ENCODE assay signal across 13 mouse cellular contexts in genomic region chr4:115079821-115080349, GRCm38 (mm10). TPM values are rescaled to one million over a fixed set of nuclear protein-coding genes. Genes with fewer than 3 reads are reported as not detected.
DNase-seq lines count a peak whose midpoint lies in the region; ATAC-seq and TF ChIP-seq lines count a peak whose summit lies in the region.
"Had no signal": no experiment of that assay in that cellular context is flagged by ENCODE, and none has a peak within 500 bp of the region (broad histone marks: within the 10 kb centered on the region; RNA-seq: fewer than 3 reads in every experiment).

No protein-coding gene starts in this region.

- ATAC-seq in heart, embryonic 13.5 days (ENCODE audit: extremely low read depth, insufficient number of reproducible peaks, low FRiP score, low TSS enrichment), result no peak
- peak; percentile 20; the same call in 1 of the 2 replicates for ATAC-seq in stomach, embryonic 15.5 days (ENCODE audit: insufficient read depth, low FRiP score, low read depth)
- no peak for ATAC-seq in stomach, postnatal 0 days (ENCODE audit: low FRiP score, low TSS enrichment)
- ATAC-seq in midbrain, embryonic 12.5 days (ENCODE audit: low FRiP score, low read depth), result peak; percentile 24

- H3K27me3 ChIP-seq in heart, embryonic 13.5 days (replicated peaks), result peaks cover 58% of the 10 kb centered on the region
- H3K27me3 ChIP-seq in heart, adult 2 months (ENCODE audit: control insufficient read depth, insufficient read depth, low read length), result no peaks in the 10 kb centered on the region
- H3K27me3 ChIP-seq in stomach, embryonic 15.5 days (replicated peaks), result no peaks in the 10 kb centered on the region
- H3K27me3 ChIP-seq in stomach, postnatal 0 days (ENCODE audit: control insufficient read depth, insufficient read depth, low read length), result no peaks in the 10 kb centered on the region
- peaks cover 18% of the 10 kb centered on the region; the same call in 1 of the 2 replicates for H3K27me3 ChIP-seq in midbrain, embryonic 12.5 days
- H3K27me3 ChIP-seq: liver, embryonic 13.5 days had no signal

- WGBS in heart, embryonic 13.5 days, result 32% methylated on average over 5 of the region's 5 CpGs
- WGBS in heart, adult 2 months, result 45% methylated on average over 5 of the region's 5 CpGs
- 37% methylated on average over 5 of the region's 5 CpGs for WGBS in stomach, embryonic 15.5 days
- 35% methylated on average over 5 of the region's 5 CpGs for WGBS in stomach, postnatal 0 days
- WGBS in midbrain, embryonic 12.5 days, result 12% methylated on average over 5 of the region's 5 CpGs

- no peaks in the 10 kb centered on the region for H3K36me3 ChIP-seq in heart, embryonic 13.5 days
- no peaks in the 10 kb centered on the region for H3K36me3 ChIP-seq in heart, adult 2 months (ENCODE audit: control insufficient read depth, insufficient read depth, low read length)
- H3K36me3 ChIP-seq in stomach, embryonic 15.5 days, result no peaks in the 10 kb centered on the region
- no peaks in the 10 kb centered on the region for H3K36me3 ChIP-seq in stomach, postnatal 0 days (ENCODE audit: control insufficient read depth, insufficient read depth, low read length)
- no peaks in the 10 kb centered on the region for H3K36me3 ChIP-seq in midbrain, embryonic 12.5 days
- H3K36me3 ChIP-seq: liver, embryonic 13.5 days had no signal

- no peak for TF ChIP-seq EP300 in heart, adult 2 months (IDR thresholded peaks at IDR 0.05; ENCODE audit: insufficient read depth, low read depth, low read length)
- TF ChIP-seq EP300 in stomach, postnatal 0 days (optimal IDR thresholded peaks at IDR 0.05), result no peak

- DNase-seq in heart, adult 2 months, result no peak
- DNase-seq in stomach, postnatal 0 days (ENCODE audit: low spot score), result no peak
- no peak for DNase-seq in adipocyte (ENCODE audit: low spot score)
- DNase-seq in left cerebral cortex, adult 11 months (ENCODE audit: low spot score), result no peak
- DNase-seq in left cerebral cortex, postnatal 36 days (ENCODE audit: low spot score in 2 of 2), result no peak
- DNase-seq: adrenal gland, adult 2 months; liver, embryonic 13.5 days; thymus, postnatal 25 days had no signal

- H3K4me2 ChIP-seq in heart, embryonic 13.5 days, result no peak overlapping the region
- no peak overlapping the region for H3K4me2 ChIP-seq in stomach, embryonic 15.5 days
- no peak overlapping the region for H3K4me2 ChIP-seq in stomach, postnatal 0 days (replicated peaks; ENCODE audit: low read depth)
- H3K4me2 ChIP-seq in midbrain, embryonic 12.5 days (replicated peaks), result peak overlapping the region; percentile 29
- H3K4me2 ChIP-seq: liver, embryonic 13.5 days had no signal

- 0 out of 2 replicates have a peak overlapping the region, but pooled peaks have one; percentile 28 for H3K27ac ChIP-seq in heart, embryonic 13.5 days (replicated peaks)
- no peak overlapping the region for H3K27ac ChIP-seq in heart, adult 2 months
- H3K27ac ChIP-seq in stomach, embryonic 15.5 days, result no peak overlapping the region
- H3K27ac ChIP-seq in stomach, postnatal 0 days (replicated peaks), result no peak overlapping the region
- peak overlapping the region; percentile 81 for H3K27ac ChIP-seq in midbrain, embryonic 12.5 days (replicated peaks)
- H3K27ac ChIP-seq: liver, embryonic 13.5 days had no signal

- intact Hi-C loops in heart, adult 2 months (cut with DNase I), result no loop called here
- intact Hi-C loops in left cerebral cortex, postnatal 36 days (cut with DNase I), result loop anchor here (10.0 kb wide), 1 partner anchor 85 kb away; no protein-coding TSS in a partner anchor

- no peak for TF ChIP-seq CTCF in heart, adult 2 months (IDR thresholded peaks at IDR 0.05)
- TF ChIP-seq CTCF in stomach, postnatal 0 days (IDR thresholded peaks at IDR 0.05; ENCODE audit: low read depth), result no peak

- H3K9ac ChIP-seq in heart, embryonic 13.5 days, result no peak overlapping the region
- H3K9ac ChIP-seq in heart, adult 2 months (ENCODE audit: low read depth, low read length), result no peak overlapping the region
- H3K9ac ChIP-seq in stomach, embryonic 15.5 days, result no peak overlapping the region
- no peak overlapping the region for H3K9ac ChIP-seq in stomach, postnatal 0 days (ENCODE audit: low read length)
- 0 out of 2 replicates have a peak overlapping the region, but pooled peaks have one; percentile 34 for H3K9ac ChIP-seq in midbrain, embryonic 12.5 days (replicated peaks)
- H3K9ac ChIP-seq: liver, embryonic 13.5 days had no signal

- TF ChIP-seq POLR2A in heart, adult 2 months (IDR thresholded peaks at IDR 0.05; ENCODE audit: insufficient read depth, low read depth, low read length), result no peak

- no peaks in the 10 kb centered on the region for H3K9me3 ChIP-seq in heart, embryonic 13.5 days
- H3K9me3 ChIP-seq in stomach, embryonic 15.5 days, result no peaks in the 10 kb centered on the region
- H3K9me3 ChIP-seq in stomach, postnatal 0 days (ENCODE audit: control insufficient read depth, low read length), result no peaks in the 10 kb centered on the region
- no peaks in the 10 kb centered on the region for H3K9me3 ChIP-seq in midbrain, embryonic 12.5 days
- H3K9me3 ChIP-seq: liver, embryonic 13.5 days had no signal

- no peak overlapping the region for H3K4me3 ChIP-seq in heart, embryonic 13.5 days
- no peak overlapping the region for H3K4me3 ChIP-seq in heart, adult 2 months
- no peak overlapping the region for H3K4me3 ChIP-seq in stomach, embryonic 15.5 days (replicated peaks)
- H3K4me3 ChIP-seq in stomach, postnatal 0 days (ENCODE audit: low read depth, low read length), result no peak overlapping the region
- H3K4me3 ChIP-seq in midbrain, embryonic 12.5 days, result no peak overlapping the region
- H3K4me3 ChIP-seq: liver, embryonic 13.5 days had no signal

- H3K4me1 ChIP-seq in heart, embryonic 13.5 days, result peaks cover 27% of the 10 kb centered on the region
- peaks cover 15% of the 10 kb centered on the region for H3K4me1 ChIP-seq in heart, adult 2 months (ENCODE audit: control insufficient read depth, insufficient read depth, low read length)
- H3K4me1 ChIP-seq in stomach, embryonic 15.5 days, result 0 out of 2 replicates have a peak, but pooled peaks cover 2% of the 10 kb centered on the region
- no peaks in the 10 kb centered on the region for H3K4me1 ChIP-seq in stomach, postnatal 0 days (replicated peaks; ENCODE audit: control insufficient read depth, insufficient read depth)
- peaks cover 20% of the 10 kb centered on the region for H3K4me1 ChIP-seq in midbrain, embryonic 12.5 days

- no peaks in the 10 kb centered on the region for H3K79me2 ChIP-seq in heart, adult 2 months (replicated peaks; ENCODE audit: control insufficient read depth, insufficient read depth, low read length)

RNA-seq across cellular contexts. Expression of gene Pdzk1ip1, which starts 8.6 kb away (rescaled TPM):
- polyA plus RNA-seq in heart, embryonic 13.5 days (2015; fragmentation: Nextera tagmentation; extraction: Ambion mirVana), result 23.4 and 42.7 TPM in 2 replicates
- under 1 TPM; 0.70 to 0.86 TPM for total RNA-seq in heart, adult 2 months (2021)
- polyA plus RNA-seq in heart, adult 2 months (2012; rRNA removed), result 1.9 and 3.9 TPM in 2 replicates
- polyA plus RNA-seq in stomach, embryonic 15.5 days (2015; fragmentation: Nextera tagmentation; extraction: Ambion mirVana), result 82.4 and 96.6 TPM in 2 replicates
- 255 and 279 TPM in 2 replicates for polyA plus RNA-seq in stomach, postnatal 0 days (2015; fragmentation: Nextera tagmentation; extraction: Ambion mirVana)
- 11.8 and 12.9 TPM in 2 replicates for polyA plus RNA-seq in midbrain, embryonic 12.5 days (2016; fragmentation: Nextera tagmentation; extraction: Ambion mirVana)
- 1 to 10 TPM in 1 of 2 experiments, under 1 TPM in 1; 0.39 to 1.1 TPM for total RNA-seq in left cerebral cortex, postnatal 36 days (2021)
- total RNA-seq: gastrocnemius, adult 8-10 months had no signal

RNA-seq across cellular contexts. Expression of gene Tal1, which starts 23.7 kb away (rescaled TPM):
- 5.4 and 8.4 TPM in 2 replicates for polyA plus RNA-seq in heart, embryonic 13.5 days (2015; fragmentation: Nextera tagmentation; extraction: Ambion mirVana)
- 1 to 10 TPM; 3.1 to 3.3 TPM for total RNA-seq in heart, adult 2 months (2021)
- 2.9 and 4.9 TPM in 2 replicates for polyA plus RNA-seq in heart, adult 2 months (2012; rRNA removed)
- polyA plus RNA-seq in stomach, embryonic 15.5 days (2015; fragmentation: Nextera tagmentation; extraction: Ambion mirVana), result 1.6 and 2.9 TPM in 2 replicates
- polyA plus RNA-seq in stomach, postnatal 0 days (2015; fragmentation: Nextera tagmentation; extraction: Ambion mirVana), result 0.16 and 0.19 TPM in 2 replicates
- polyA plus RNA-seq in midbrain, embryonic 12.5 days (2016; fragmentation: Nextera tagmentation; extraction: Ambion mirVana), result 9.6 and 9.8 TPM in 2 replicates
- 1 to 10 TPM; 1.6 to 2.2 TPM for total RNA-seq in left cerebral cortex, postnatal 36 days (2021)

RNA-seq across cellular contexts. Expression of gene Cyp4x1, which starts 54.2 kb away (rescaled TPM):
- 0.04 and 0.08 TPM in 2 replicates for polyA plus RNA-seq in heart, embryonic 13.5 days (2015; fragmentation: Nextera tagmentation; extraction: Ambion mirVana)
- not detected for total RNA-seq in heart, adult 2 months (2021)
- polyA plus RNA-seq in heart, adult 2 months (2012; rRNA removed), result 0.03 TPM in 1 of 2 replicates, not detected in the other
- 0.41 and 0.45 TPM in 2 replicates for polyA plus RNA-seq in stomach, embryonic 15.5 days (2015; fragmentation: Nextera tagmentation; extraction: Ambion mirVana)
- polyA plus RNA-seq in stomach, postnatal 0 days (2015; fragmentation: Nextera tagmentation; extraction: Ambion mirVana), result 0.28 and 0.29 TPM in 2 replicates
- polyA plus RNA-seq in midbrain, embryonic 12.5 days (2016; fragmentation: Nextera tagmentation; extraction: Ambion mirVana), result 1.7 and 1.8 TPM in 2 replicates
- total RNA-seq in left cerebral cortex, postnatal 36 days (2021), result 10 to 100 TPM; 12.6 TPM
- total RNA-seq: adrenal gland, adult 2 months; gastrocnemius, adult 8-10 months; heart, postnatal 4 days had no signal
- polyA plus RNA-seq: adrenal gland, adult 2 months had no signal

Comparison
In these comparisons a context has a peak if more than half of its experiments do, and no peak if none do; other contexts are left out.
1. ATAC-seq: peak in stomach, embryonic 15.5 days (single experiment) and midbrain, embryonic 12.5 days (single experiment); none in heart, embryonic 13.5 days (single experiment) and stomach, postnatal 0 days (single experiment).
2. H3K27ac ChIP-seq: peak in heart, embryonic 13.5 days (single experiment) and midbrain, embryonic 12.5 days (single experiment); none in heart, adult 2 months (single experiment), stomach, embryonic 15.5 days (single experiment) and stomach, postnatal 0 days (single experiment).